Mouse (Mus musculus) G1E (cell line): Measurements from ENCODE around the gene 1700003E16Rik. TPM values are rescaled to one million over a fixed set of nuclear protein-coding genes. Genes with fewer than 3 reads are reported as not detected.

Experiments
- ATAC-seq: 2 replicates; pipeline ENCODE4 v1.8.0; 2016; ENCODE audit warnings: mild to moderate bottlenecking; ENCODE audit not compliant: insufficient number of reproducible peaks, poor library complexity, low FRiP score, severe bottlenecking; ENCODE audit errors: extremely low read depth
- DNase-seq: peaks from one replicate; pipeline ENCODE4 v3.0.0; 2012; ENCODE audit warnings: low spot score
- H3K27me3 ChIP-seq: 2 replicates; pipeline ENCODE4 v1.6.1; 2012; ENCODE audit warnings: mild to moderate bottlenecking, low read length, inconsistent platforms; ENCODE audit not compliant: insufficient read depth
- H3K36me3 ChIP-seq: replicated peaks from 2 replicates; pipeline ENCODE3; 2012; ENCODE audit warnings: mild to moderate bottlenecking, inconsistent platforms
- H3K4me1 ChIP-seq: 2 replicates; pipeline ENCODE4 v1.6.1; 2012; ENCODE audit warnings: low read depth, low read length, inconsistent platforms, mixed read lengths; ENCODE audit not compliant: insufficient read depth
- H3K4me3 ChIP-seq: 2 replicates; pipeline ENCODE4 v1.5.1; 2012; ENCODE audit warnings: low read depth, mild to moderate bottlenecking, inconsistent platforms, low read length, moderate library complexity, mixed read lengths
- H3K9me3 ChIP-seq: replicated peaks from 2 replicates; pipeline ENCODE4 v1.6.1; 2012; ENCODE audit warnings: inconsistent platforms
- CTCF ChIP-seq: IDR thresholded peaks from 2 replicates; pipeline ENCODE4 v1.5.1; 2012; ENCODE audit warnings: low read depth, low read length, inconsistent platforms, mixed read lengths
- GATA1 ChIP-seq: IDR thresholded peaks from 2 replicates; pipeline ENCODE4 v1.6.1; 2012; ENCODE audit warnings: borderline replicate concordance, low read length, inconsistent platforms, mixed read lengths
- GATA2 ChIP-seq: IDR thresholded peaks from 2 replicates; pipeline ENCODE4 v1.6.1; 2012; ENCODE audit warnings: low read depth, low read length, inconsistent platforms, borderline replicate concordance
- POLR2AphosphoS5 ChIP-seq: IDR thresholded peaks from 2 replicates; pipeline ENCODE4 v1.6.1; 2012; ENCODE audit warnings: low read depth, low read length, inconsistent platforms; ENCODE audit not compliant: insufficient replicate concordance
- TAL1 ChIP-seq: conservative IDR thresholded peaks from 2 replicates; pipeline ENCODE4 v1.6.1; 2012; ENCODE audit warnings: low read depth, low read length, inconsistent platforms, mixed read lengths
- polyA plus RNA-seq: library from polyadenylated mRNA; stranded (reverse); fragments of >175 nt; gene quantifications from 2 replicates; pipeline ENCODE4 v1.2.3, GENCODE M21; 2012
- total RNA-seq, 2 experiments: library from RNA; stranded (forward) in 1 of 2; stranded (reverse) in 1 of 2; fragments of 200-1000 nt in 1 of 2; fragments of >200 nt in 1 of 2; fragmentation: Nextera tagmentation in 1 of 2; gene quantifications; 2 replicates each; pipeline ENCODE4 v1.2.3; 2014 to 2017

Gene 1700003E16Rik
- total and polyA plus RNA-seq, 3 experiments, result 0.16 TPM; not detected in 2

DNA sequence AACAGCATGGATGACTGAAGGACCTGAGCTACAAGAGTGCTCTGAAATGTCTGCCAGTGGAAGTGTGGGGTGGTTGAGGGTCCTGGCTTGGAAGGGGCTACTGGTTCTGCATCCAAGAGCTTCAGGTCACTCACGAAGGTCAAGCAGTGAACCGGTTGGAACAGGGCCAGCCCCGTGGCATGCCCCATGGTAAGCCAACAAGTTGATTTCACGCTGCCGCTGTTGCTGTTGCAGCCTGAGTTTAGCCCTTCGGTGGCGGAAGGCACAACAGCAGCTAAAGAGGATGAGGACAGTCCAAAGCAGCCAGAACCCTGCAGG lies 36.5 kb upstream of the 1700003E16Rik start:
- ATAC-seq, result no peak
- peaks cover 79% of the 10 kb centered on the region for H3K4me1 ChIP-seq
- H3K9me3 ChIP-seq, result no peaks in the 10 kb centered on the region
- peaks cover 63% of the 10 kb centered on the region for H3K36me3 ChIP-seq
- H3K27me3 ChIP-seq, result no peaks in the 10 kb centered on the region
- no peak for DNase-seq
- H3K4me3 ChIP-seq, result peak overlapping the region; percentile 80; the same call in 1 of the 2 replicates
- TF ChIP-seq TAL1, result no peak
- TF ChIP-seq POLR2AphosphoS5, result 0 out of 2 replicates have a peak, but pooled peaks have one; percentile 32

DNA sequence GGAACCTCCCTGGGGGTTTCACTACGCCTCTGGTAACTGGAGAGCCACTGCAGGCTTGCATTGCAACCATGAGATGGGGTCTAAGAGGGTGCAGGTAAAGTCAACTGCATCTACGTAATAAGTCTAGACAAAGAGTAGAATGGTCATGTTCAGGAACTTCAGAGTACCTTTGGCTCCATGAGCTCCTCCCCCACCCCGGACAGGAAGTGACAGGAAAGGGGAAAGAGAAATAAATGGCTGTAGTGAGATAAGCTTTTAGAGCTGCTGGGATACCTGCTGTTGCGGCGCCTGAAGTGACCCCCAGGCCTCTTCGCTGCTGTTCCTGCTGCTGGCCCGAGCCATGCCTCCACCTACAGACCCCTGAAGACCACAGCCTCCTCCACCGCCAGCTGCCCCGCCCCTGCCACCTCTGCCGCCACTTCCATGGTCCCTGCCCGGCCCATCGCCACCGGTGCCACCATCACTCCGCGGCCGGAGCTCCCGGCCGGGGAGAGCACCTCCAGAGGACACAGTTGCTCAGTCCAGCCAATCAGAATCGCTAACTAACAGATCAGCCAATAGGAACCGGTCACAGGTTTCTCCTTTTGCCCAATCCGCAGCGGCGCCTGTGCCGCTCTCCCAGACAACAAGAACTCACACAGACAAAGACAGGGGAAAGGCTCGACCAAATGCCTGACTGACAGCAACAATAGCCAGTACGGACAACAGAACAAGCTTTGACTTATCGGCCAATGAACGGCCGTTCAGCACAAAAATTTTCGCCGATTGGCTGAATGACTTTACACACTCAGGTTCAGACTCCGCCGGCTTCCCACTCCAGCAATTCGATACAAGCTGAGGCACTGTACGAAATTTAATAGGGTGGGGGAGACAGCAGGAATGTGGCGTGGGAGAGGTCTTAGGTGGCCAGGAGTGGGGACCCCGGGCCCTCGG lies 35.0 kb upstream of the 1700003E16Rik start, which contains the start of gene Wbp1:
TSS of gene Wbp1 (minus strand) at position 630 of the 933 bp plus-strand sequence.
- Histone ChIP-seq H3K9me3 (no peaks in the 10 kb centered on the region), H3K4me1 (peaks cover 84% of the 10 kb centered on the region), H3K4me3 (peak within 1 kb of the TSS; percentile 80), H3K27me3 (no peaks in the 10 kb centered on the region), H3K36me3 (peaks cover 61% of the 10 kb centered on the region)
- ATAC-seq, result peak; percentile 93
- DNase-seq, result peak; percentile 99
- TF ChIP-seq POLR2AphosphoS5, result 0 out of 2 replicates have a peak, but pooled peaks have one; percentile 52
- TF ChIP-seq TAL1, result no peak

DNA sequence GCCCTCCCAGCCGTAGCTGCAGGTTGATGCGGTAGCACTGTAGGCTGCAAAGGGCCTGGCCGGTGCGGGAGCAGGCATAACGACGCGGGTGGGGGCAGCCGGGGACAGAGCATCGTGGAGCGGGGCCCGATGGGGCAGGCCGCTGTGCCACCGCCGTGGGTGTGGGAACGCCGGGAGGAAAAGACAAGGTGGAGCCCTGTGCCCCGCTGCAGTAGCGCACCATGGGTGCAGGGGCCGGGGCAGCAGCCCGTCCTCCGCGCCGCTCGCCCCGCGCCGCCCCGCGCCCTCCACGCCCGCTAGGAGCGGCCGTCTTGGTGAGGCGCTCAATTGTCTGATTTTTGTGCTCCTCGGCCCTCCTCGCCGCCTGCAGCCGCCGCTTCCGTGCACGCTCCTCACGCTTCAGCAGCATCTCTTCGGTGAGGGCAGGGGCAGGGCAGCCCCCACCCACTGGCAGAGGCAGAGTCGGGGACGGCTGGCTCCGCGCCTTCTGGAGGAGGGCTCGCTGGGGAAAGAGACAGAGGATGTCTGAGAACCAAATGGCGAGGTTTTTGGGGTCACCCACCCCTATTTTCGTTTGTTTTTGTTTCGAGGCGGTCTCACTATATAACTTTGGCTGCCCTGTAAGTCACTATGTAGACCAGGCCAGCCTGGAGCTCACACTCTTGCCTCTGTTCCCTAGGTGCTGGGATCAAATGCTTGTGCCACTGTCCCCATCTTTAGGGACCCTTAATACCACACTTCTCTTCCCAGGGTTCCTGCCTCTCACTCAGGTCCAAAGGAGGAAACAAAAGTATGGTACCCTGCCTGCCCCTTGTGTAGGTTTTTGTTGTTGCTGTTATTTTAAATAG lies 34.1 kb upstream of the 1700003E16Rik start:
- no peak for TF ChIP-seq TAL1
- no peak for TF ChIP-seq GATA2
- TF ChIP-seq POLR2AphosphoS5, result no peak
- TF ChIP-seq CTCF, result no peak
- TF ChIP-seq GATA1, result no peak
- ATAC-seq, result no peak

DNA sequence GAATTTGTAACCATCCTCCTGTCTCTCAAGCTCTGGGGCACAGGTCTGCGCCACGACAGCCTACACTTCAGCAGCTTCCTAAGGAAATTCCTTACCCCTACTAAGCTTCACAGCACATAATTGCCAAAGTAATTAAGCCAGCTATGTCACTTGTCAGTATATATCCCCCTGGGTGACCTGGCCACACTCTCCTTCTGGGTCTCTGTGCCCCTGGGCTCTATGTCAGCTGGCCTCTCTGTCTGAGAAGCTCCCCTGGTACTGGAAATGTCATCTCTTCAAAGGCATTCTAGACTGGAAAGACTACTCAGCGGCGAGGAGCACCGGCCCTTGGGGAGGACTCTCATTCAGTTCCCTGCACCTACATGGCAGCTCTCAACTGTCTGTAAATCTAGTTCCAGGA lies 33.2 kb upstream of the 1700003E16Rik start:
- Histone ChIP-seq H3K4me3 (no peak overlapping the region; the same call in 1 of the 2 replicates), H3K9me3 (no peaks in the 10 kb centered on the region), H3K4me1 (peaks cover 69% of the 10 kb centered on the region), H3K36me3 (peaks cover 44% of the 10 kb centered on the region), H3K27me3 (no peaks in the 10 kb centered on the region)
- ATAC-seq (no peak), DNase-seq (no peak)
- TF ChIP-seq TAL1 (no peak), CTCF (no peak), GATA2 (no peak), POLR2AphosphoS5 (no peak), GATA1 (no peak)

More for the DNA sequence above, 34.1 kb upstream of the 1700003E16Rik start:
- peak overlapping the region; percentile 80 for H3K4me3 ChIP-seq
- H3K9me3 ChIP-seq, result no peaks in the 10 kb centered on the region
- no peak for DNase-seq
- no peaks in the 10 kb centered on the region for H3K27me3 ChIP-seq
- H3K4me1 ChIP-seq, result peaks cover 78% of the 10 kb centered on the region
- H3K36me3 ChIP-seq, result peaks cover 53% of the 10 kb centered on the region

DNA sequence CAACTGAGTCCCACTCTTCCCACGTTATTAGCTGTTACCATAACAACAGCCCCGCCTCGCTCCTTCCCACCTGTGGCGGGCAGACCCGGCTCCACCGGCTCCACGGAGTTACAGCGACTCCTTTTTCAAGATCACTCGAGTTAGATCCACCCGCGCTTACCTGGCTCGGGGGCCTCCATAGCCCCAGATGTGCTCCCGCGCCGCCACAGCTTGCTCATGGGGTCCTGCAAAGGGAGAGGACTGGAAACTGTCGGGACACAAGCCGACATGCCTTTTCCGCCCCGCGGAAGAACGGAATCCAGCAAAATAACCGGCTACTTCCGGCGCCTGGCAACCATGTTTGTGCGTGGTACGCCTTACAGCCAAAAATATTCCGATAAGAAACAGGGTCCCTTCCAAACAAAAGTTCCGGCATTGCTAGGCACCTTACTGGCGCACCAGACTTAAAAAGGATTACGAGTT lies 31.3 kb upstream of the 1700003E16Rik start:
- H3K9me3 ChIP-seq, result no peaks in the 10 kb centered on the region
- TF ChIP-seq TAL1 (no peak), GATA1 (no peak), GATA2 (no peak)
- H3K4me3 ChIP-seq, result peak overlapping the region; percentile 77
- DNase-seq (peak; percentile 57), ATAC-seq (no peak)
- no peaks in the 10 kb centered on the region for H3K27me3 ChIP-seq
- peaks cover 50% of the 10 kb centered on the region for H3K4me1 ChIP-seq
- H3K36me3 ChIP-seq, result peaks cover 25% of the 10 kb centered on the region

DNA sequence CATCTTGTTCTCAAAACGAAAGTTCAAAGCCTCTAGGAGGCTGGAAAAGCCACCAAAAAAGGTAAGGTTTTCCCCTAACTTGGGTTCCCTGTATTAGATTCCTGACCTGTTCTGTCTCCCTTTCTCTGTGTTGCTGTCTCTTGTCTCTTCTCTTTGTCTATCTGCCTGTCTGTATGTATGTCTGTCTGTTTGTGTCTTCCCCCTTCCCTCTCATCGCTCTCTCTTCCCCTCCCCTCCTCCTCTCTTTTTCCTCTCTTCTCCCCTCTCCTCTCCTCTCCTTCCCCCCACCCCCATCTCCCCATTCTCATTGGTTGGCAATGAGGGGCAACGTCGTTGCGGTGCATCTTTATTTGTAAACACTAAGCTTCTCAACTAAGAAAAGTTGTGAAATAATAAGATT lies 30.9 kb upstream of the 1700003E16Rik start, which contains the start of gene Ino80b:
TSS of gene Ino80b (minus strand) at position 101 of the 400 bp plus-strand sequence.
- peaks cover 46% of the 10 kb centered on the region for H3K4me1 ChIP-seq
- ATAC-seq, result no peak

More for the DNA sequence above, 30.9 kb upstream of the 1700003E16Rik start, which contains the start of gene Ino80b:
- peaks cover 21% of the 10 kb centered on the region for H3K36me3 ChIP-seq
- peak within 1 kb of the TSS; percentile 77 for H3K4me3 ChIP-seq
- TF ChIP-seq GATA2, result no peak
- no peak for TF ChIP-seq CTCF
- no peak for TF ChIP-seq TAL1
- no peak for TF ChIP-seq POLR2AphosphoS5
- no peak for TF ChIP-seq GATA1
- DNase-seq, result no peak
- no peaks in the 10 kb centered on the region for H3K27me3 ChIP-seq
- H3K9me3 ChIP-seq, result no peaks in the 10 kb centered on the region
